Mouse (Mus musculus) hindbrain, embryonic 14.5 days (tissue): ENCODE measurements around the gene Strip2. TPM values are rescaled to one million over a fixed set of nuclear protein-coding genes. Genes with fewer than 3 reads are reported as not detected.

Experiments
- ATAC-seq: fragments of 200-750 bp; cut with Nextera tagmentation; 2 replicates; pipeline ENCODE4 v1.8.0; 2017; ENCODE audit warnings: moderate number of reproducible peaks, mild to moderate bottlenecking, moderate TSS enrichment, moderate library complexity; ENCODE audit not compliant: low FRiP score
- DNase-seq: peaks from one replicate; pipeline ENCODE4 v3.0.0-alpha.2; 2015; ENCODE audit warnings: low spot score
- H3K27ac ChIP-seq: fragments of 300-500 bp; sonication (generic); 2 replicates; pipeline ENCODE4 v1.5.1; 2014; ENCODE audit warnings: mild to moderate bottlenecking, moderate library complexity
- H3K27me3 ChIP-seq: fragments of 300-500 bp; sonication (generic); 2 replicates; pipeline ENCODE4 v1.6.1; 2014; ENCODE audit warnings: mild to moderate bottlenecking, low read length, mixed read lengths; ENCODE audit not compliant: control insufficient read depth, insufficient read depth
- H3K36me3 ChIP-seq: fragments of 300-500 bp; sonication (generic); replicated peaks from 2 replicates; pipeline ENCODE4 v1.6.1; 2014; ENCODE audit not compliant: control insufficient read depth, insufficient read depth
- H3K4me1 ChIP-seq: fragments of 300-500 bp; sonication (generic); replicated peaks from 2 replicates; pipeline ENCODE4 v1.6.1; 2014; ENCODE audit warnings: antibody characterized with exemption, low read length, mixed read lengths; ENCODE audit not compliant: control insufficient read depth, insufficient read depth
- H3K4me2 ChIP-seq: fragments of 300-500 bp; sonication (generic); replicated peaks from 2 replicates; pipeline ENCODE4 v1.6.1; 2014; ENCODE audit warnings: mild to moderate bottlenecking, moderate library complexity
- H3K4me3 ChIP-seq: fragments of 300-500 bp; sonication (generic); replicated peaks from 2 replicates; pipeline ENCODE4 v1.5.1; 2014; ENCODE audit warnings: mild to moderate bottlenecking, low read length
- H3K9ac ChIP-seq: fragments of 300-500 bp; sonication (generic); 2 replicates; pipeline ENCODE4 v1.6.1; 2014
- H3K9me3 ChIP-seq: fragments of 300-500 bp; sonication (generic); 2 replicates; pipeline ENCODE4 v1.6.1; 2016; ENCODE audit warnings: low read length; ENCODE audit not compliant: control insufficient read depth
- WGBS: fragments of 180-500 bp; shearing (Covaris S2); extraction: QIAGEN DNeasy Blood & Tissue Kit; methylation state at CpG from one replicate; pipeline ENCODE4 v1.1.7; 2014; 5-methylcytosine and 5-hydroxymethylcytosine counted together
- polyA plus RNA-seq: library from polyadenylated mRNA; unstranded; fragments of >200 nt; fragmentation: Nextera tagmentation; extraction: Ambion mirVana; gene quantifications from 2 replicates; pipeline ENCODE4 v1.2.1, GENCODE M21; 2014

The Strip2 gene
- polyA plus RNA-seq, 1 experiment from 2014 or later = 6.1 TPM

- ATAC-seq (no peak), DNase-seq (no peak)
- Histone ChIP-seq H3K27ac (no peak overlapping the region), H3K9ac (no peak overlapping the region), H3K4me2 (no peak overlapping the region), H3K36me3 (peaks cover 13% of the 10 kb centered on the region), H3K4me3 (no peak overlapping the region), H3K4me1 (no peaks in the 10 kb centered on the region), H3K9me3 (no peaks in the 10 kb centered on the region), H3K27me3 (no peaks in the 10 kb centered on the region)
- WGBS = 69% methylated on average over 11 of the region's 11 CpGs
Measured at GRCm38 (mm10) chr6:29891151-29891550, 25.7 kb upstream of the Strip2 start.

DNA sequence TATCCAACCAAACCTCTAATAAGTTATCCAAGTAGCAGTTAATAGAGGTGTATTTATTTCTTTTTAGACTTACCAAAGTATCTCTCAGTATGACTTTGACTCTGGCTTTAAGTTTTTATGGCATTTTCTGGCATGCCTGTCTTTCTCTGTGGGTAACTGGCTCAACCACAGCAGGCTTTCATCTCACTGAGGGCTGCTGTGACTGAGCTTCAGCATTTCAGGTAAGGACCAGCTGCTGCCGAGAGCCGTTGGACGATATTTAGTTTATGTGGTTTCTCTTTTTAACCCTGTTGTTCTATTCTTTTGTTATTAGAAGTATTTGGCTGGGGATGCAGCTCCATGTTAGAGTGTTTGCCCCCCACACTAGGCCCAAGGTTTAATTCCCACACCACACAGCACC, 19.8 kb upstream of the Strip2 start:
- Histone ChIP-seq H3K9me3 (no peaks in the 10 kb centered on the region), H3K27me3 (no peaks in the 10 kb centered on the region), H3K27ac (no peak overlapping the region), H3K4me2 (no peak overlapping the region), H3K36me3 (peaks cover 28% of the 10 kb centered on the region), H3K4me1 (no peaks in the 10 kb centered on the region), H3K9ac (no peak overlapping the region), H3K4me3 (no peak overlapping the region)
- no peak for ATAC-seq
- no peak for DNase-seq
- 95% methylated on average over 3 of the region's 3 CpGs for WGBS

GRCm38 (mm10) chr6:29901450-29901849, 15.4 kb upstream of the Strip2 start:
- DNase-seq = no peak
- Histone ChIP-seq H3K36me3 (peaks cover 28% of the 10 kb centered on the region), H3K4me1 (no peaks in the 10 kb centered on the region), H3K27ac (no peak overlapping the region), H3K27me3 (no peaks in the 10 kb centered on the region), H3K4me3 (no peak overlapping the region), H3K9ac (no peak overlapping the region), H3K9me3 (no peaks in the 10 kb centered on the region), H3K4me2 (no peak overlapping the region)
- no peak for ATAC-seq
- 100% methylated on average over 1 of the region's 1 CpGs for WGBS

- WGBS = 83% methylated on average over 2 of the region's 2 CpGs
- Histone ChIP-seq H3K27me3 (no peaks in the 10 kb centered on the region), H3K4me2 (no peak overlapping the region), H3K9ac (no peak overlapping the region), H3K27ac (no peak overlapping the region), H3K4me3 (no peak overlapping the region), H3K9me3 (no peaks in the 10 kb centered on the region), H3K36me3 (peaks cover 20% of the 10 kb centered on the region), H3K4me1 (no peaks in the 10 kb centered on the region)
- no peak for DNase-seq
- no peak for ATAC-seq
Measured at GRCm38 (mm10) chr6:29902256-29902655, 14.6 kb upstream of the Strip2 start.

- WGBS = 98% methylated on average over 3 of the region's 3 CpGs
- H3K4me2 ChIP-seq = no peak overlapping the region
- no peak for DNase-seq
Measured at GRCm38 (mm10) chr6:29903343-29903914, 13.4 kb upstream of the Strip2 start.

GRCm38 (mm10) chr6:29904281-29904680, 12.5 kb upstream of the Strip2 start:
- no peaks in the 10 kb centered on the region for H3K9me3 ChIP-seq
- no peak overlapping the region for H3K27ac ChIP-seq
- no peak overlapping the region for H3K9ac ChIP-seq
- H3K36me3 ChIP-seq = peaks cover 21% of the 10 kb centered on the region
- no peak overlapping the region for H3K4me3 ChIP-seq
- H3K4me2 ChIP-seq = no peak overlapping the region
- ATAC-seq (no peak), DNase-seq (no peak)
- H3K27me3 ChIP-seq = no peaks in the 10 kb centered on the region
- no peaks in the 10 kb centered on the region for H3K4me1 ChIP-seq
- WGBS = 79% methylated on average over 3 of the region's 3 CpGs

More at GRCm38 (mm10) chr6:29903343-29903914, 13.4 kb upstream of the Strip2 start:
- Histone ChIP-seq H3K4me1 (no peaks in the 10 kb centered on the region), H3K9me3 (no peaks in the 10 kb centered on the region), H3K9ac (no peak overlapping the region), H3K4me3 (no peak overlapping the region), H3K36me3 (peaks cover 17% of the 10 kb centered on the region; the same call in 1 of the 2 replicates), H3K27me3 (no peaks in the 10 kb centered on the region), H3K27ac (no peak overlapping the region)
- ATAC-seq = no peak

DNA sequence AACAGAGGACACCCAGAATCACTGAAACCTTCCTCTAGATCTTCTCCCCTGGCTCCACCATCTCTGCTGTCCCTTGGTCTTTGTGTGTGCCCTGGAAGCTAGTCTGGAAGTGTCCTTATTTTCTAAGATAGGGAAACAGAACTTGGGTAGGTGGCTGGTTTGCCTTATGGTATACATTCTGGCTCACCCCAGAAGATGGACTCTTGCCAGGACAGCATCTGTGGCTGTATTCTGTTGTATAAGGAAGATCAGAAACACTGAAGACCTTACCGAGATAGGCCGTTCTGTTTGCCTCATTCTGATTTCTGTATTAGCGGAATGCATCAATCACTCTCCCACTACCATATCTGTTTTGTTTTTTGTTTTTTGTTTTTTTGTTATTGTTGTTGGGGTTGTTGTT, 6.2 kb upstream of the Strip2 start:
- ATAC-seq (no peak), DNase-seq (no peak)
- H3K4me2 ChIP-seq = no peak overlapping the region
- H3K4me3 ChIP-seq = no peak overlapping the region
- no peaks in the 10 kb centered on the region for H3K9me3 ChIP-seq
- no peaks in the 10 kb centered on the region for H3K27me3 ChIP-seq
- H3K9ac ChIP-seq = no peak overlapping the region
- H3K36me3 ChIP-seq = peaks cover 27% of the 10 kb centered on the region
- no peaks in the 10 kb centered on the region for H3K4me1 ChIP-seq
- H3K27ac ChIP-seq = no peak overlapping the region
- WGBS = 85% methylated on average over 3 of the region's 3 CpGs

GRCm38 (mm10) chr6:29913673-29914072, 3.1 kb upstream of the Strip2 start:
- Histone ChIP-seq H3K27ac (no peak overlapping the region), H3K9me3 (no peaks in the 10 kb centered on the region), H3K4me1 (peaks cover 9% of the 10 kb centered on the region), H3K36me3 (peaks cover 21% of the 10 kb centered on the region), H3K4me2 (no peak overlapping the region), H3K9ac (no peak overlapping the region), H3K4me3 (no peak overlapping the region), H3K27me3 (peaks cover 17% of the 10 kb centered on the region)
- 40% methylated on average over 1 of the region's 1 CpGs for WGBS
- DNase-seq (no peak), ATAC-seq (no peak)

GRCm38 (mm10) chr6:29914136-29914535, 2.7 kb upstream of the Strip2 start:
- Histone ChIP-seq H3K4me1 (peaks cover 9% of the 10 kb centered on the region), H3K4me3 (no peak overlapping the region), H3K4me2 (no peak overlapping the region), H3K27ac (no peak overlapping the region), H3K9ac (no peak overlapping the region), H3K9me3 (no peaks in the 10 kb centered on the region), H3K27me3 (peaks cover 22% of the 10 kb centered on the region), H3K36me3 (peaks cover 16% of the 10 kb centered on the region)
- ATAC-seq (no peak), DNase-seq (no peak)

DNA sequence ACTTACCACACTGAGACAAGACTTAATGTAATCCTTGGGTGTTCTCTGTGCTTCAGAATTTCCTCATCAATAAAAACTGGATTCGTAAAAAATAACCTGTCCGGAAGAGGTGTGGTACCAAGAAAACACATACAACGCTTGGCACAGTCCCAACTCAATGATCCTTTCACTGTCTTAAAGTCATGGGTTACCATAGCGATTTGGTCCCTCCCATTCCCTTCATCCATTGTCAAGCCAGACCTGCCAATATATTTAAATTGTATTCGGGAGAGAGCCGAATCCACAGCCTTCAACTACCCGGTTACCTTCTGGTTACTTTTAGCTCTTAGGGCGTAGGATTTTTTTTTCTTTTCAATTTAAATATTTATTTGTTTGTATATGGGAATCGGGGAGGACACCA, 976 bp upstream of the Strip2 start:
- no peaks in the 10 kb centered on the region for H3K9me3 ChIP-seq
- 36% methylated on average over 9 of the region's 9 CpGs for WGBS
- H3K9ac ChIP-seq = no peak overlapping the region
- peak overlapping the region; percentile 82 for H3K4me3 ChIP-seq
- 0 out of 2 replicates have a peak, but pooled peaks cover 7% of the 10 kb centered on the region for H3K36me3 ChIP-seq
- no peak overlapping the region for H3K27ac ChIP-seq
- H3K27me3 ChIP-seq = peaks cover 23% of the 10 kb centered on the region
- DNase-seq (no peak), ATAC-seq (no peak)
- H3K4me2 ChIP-seq = no peak overlapping the region
- peaks cover 9% of the 10 kb centered on the region for H3K4me1 ChIP-seq
